Mouse (Mus musculus) spleen, embryonic (tissue): ENCODE results near the gene Oxct2b.
"Not testable (repeated sequence)": the region's sequence is repeated elsewhere in the genome, so short reads cannot be mapped to it uniquely, and the experiment has no call there.

Experiments
- CTCF ChIA-PET: fragments of 350-600 bp; sonication (Branson Sonifier 250); formaldehyde crosslinking; loops from one replicate; lab custom pipeline; 2022; lab: Charles Lee

Oxct2b gene

GRCm38 (mm10) chr4:123112216-123112764 lies 3.8 kb upstream of the Oxct2b start:
- CTCF ChIA-PET = no interaction called here

- CTCF ChIA-PET = not testable (repeated sequence)
Measured at GRCm38 (mm10) chr4:123114651-123115050, 1.4 kb upstream of the Oxct2b start.

- CTCF ChIA-PET = not testable (repeated sequence)
Measured at GRCm38 (mm10) chr4:123116640-123117039, 574 bp downstream of the Oxct2b start.

- CTCF ChIA-PET = no interaction called here
Measured at GRCm38 (mm10) chr4:123121286-123121685, 5.2 kb downstream of the Oxct2b start.

- CTCF ChIA-PET = interaction anchor here (0.6 kb wide), 1 partner anchor 238 kb away, joined by 9 read pairs; no protein-coding TSS in a partner anchor
Measured at GRCm38 (mm10) chr4:123126626-123127025, 10.6 kb downstream of the Oxct2b start.

GRCm38 (mm10) chr4:123127051-123127450 lies 11.0 kb downstream of the Oxct2b start:
- CTCF ChIA-PET = no interaction called here

GRCm38 (mm10) chr4:123137551-123137950 lies 21.5 kb downstream of the Oxct2b start:
- CTCF ChIA-PET = no interaction called here

- CTCF ChIA-PET = no interaction called here
Measured at GRCm38 (mm10) chr4:123139513-123140154, 23.6 kb downstream of the Oxct2b start, which contains the start of gene Ppie. TSS of gene Ppie (minus strand) at chr4:123139951.

GRCm38 (mm10) chr4:123147446-123148150 lies 31.5 kb downstream of the Oxct2b start:
- CTCF ChIA-PET = no interaction called here

GRCm38 (mm10) chr4:123152003-123152402 lies 35.9 kb downstream of the Oxct2b start:
- CTCF ChIA-PET = no interaction called here

- CTCF ChIA-PET = no interaction called here
Measured at GRCm38 (mm10) chr4:123152976-123153375, 36.9 kb downstream of the Oxct2b start.

GRCm38 (mm10) chr4:123155004-123155403 lies 38.9 kb downstream of the Oxct2b start:
- CTCF ChIA-PET = no interaction called here

GRCm38 (mm10) chr4:123155427-123155826 lies 39.4 kb downstream of the Oxct2b start:
- CTCF ChIA-PET = no interaction called here

- CTCF ChIA-PET = no interaction called here
Measured at GRCm38 (mm10) chr4:123155840-123156239, 39.8 kb downstream of the Oxct2b start.

- CTCF ChIA-PET = no interaction called here
Measured at GRCm38 (mm10) chr4:123160571-123160970, 44.5 kb downstream of the Oxct2b start.

- CTCF ChIA-PET = not testable (repeated sequence)
Measured at GRCm38 (mm10) chr4:123161251-123161650, 45.2 kb downstream of the Oxct2b start.

- CTCF ChIA-PET = no interaction called here
Measured at GRCm38 (mm10) chr4:123162305-123162917, 46.3 kb downstream of the Oxct2b start.

GRCm38 (mm10) chr4:123164157-123164556 lies 48.1 kb downstream of the Oxct2b start:
- CTCF ChIA-PET = no interaction called here
